Mouse (Mus musculus): ENCODE results near the gene Slc25a41. TPM values are rescaled to one million over a fixed set of nuclear protein-coding genes. Genes with fewer than 3 reads are reported as not detected.

Slc25a41 gene
- not detected in 2 replicates for polyA plus RNA-seq (2015; fragmentation: Nextera tagmentation; extraction: Ambion mirVana)

DNA sequence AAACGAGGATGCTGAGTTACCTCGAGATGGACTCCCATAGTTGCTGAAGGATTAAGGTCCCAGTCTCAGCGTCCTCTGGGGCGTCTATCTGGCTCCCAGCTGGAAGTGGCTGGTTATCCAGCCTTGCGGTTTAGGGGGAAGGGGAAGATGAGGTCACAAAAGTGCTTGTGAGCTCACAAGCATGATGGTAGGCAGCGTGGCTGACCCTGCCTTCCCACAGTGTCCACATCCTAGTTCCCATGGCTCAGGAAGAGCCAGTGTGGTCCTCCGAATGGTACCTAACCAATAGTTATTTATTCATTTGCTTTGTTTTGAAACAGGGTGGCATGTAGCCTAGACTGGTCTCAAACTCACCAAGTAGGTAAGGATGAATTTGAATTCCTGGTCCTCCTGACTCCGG lies at the start of gene Slc25a41:
TSS of gene Slc25a41 (minus strand) at position 101 of the 400 bp plus-strand sequence.
- Histone ChIP-seq H3K36me3 (peaks cover 5% of the 10 kb centered on the region; the same call in 1 of the 2 replicates), H3K27ac (replicated peaks) (no peak within 1 kb of the TSS), H3K9ac (no peak within 1 kb of the TSS), H3K27me3 (0 out of 2 replicates have a peak, but pooled peaks cover 6% of the 10 kb centered on the region), H3K4me3 (replicated peaks) (no peak within 1 kb of the TSS), H3K4me2 (replicated peaks) (no peak within 1 kb of the TSS), H3K9me3 (replicated peaks) (no peaks in the 10 kb centered on the region), H3K4me1 (no peaks in the 10 kb centered on the region)
- WGBS = 63% methylated on average over 8 of the region's 8 CpGs
- no peak for ATAC-seq (ENCODE audit: insufficient number of reproducible peaks, low FRiP score, low TSS enrichment, low read depth)

DNA sequence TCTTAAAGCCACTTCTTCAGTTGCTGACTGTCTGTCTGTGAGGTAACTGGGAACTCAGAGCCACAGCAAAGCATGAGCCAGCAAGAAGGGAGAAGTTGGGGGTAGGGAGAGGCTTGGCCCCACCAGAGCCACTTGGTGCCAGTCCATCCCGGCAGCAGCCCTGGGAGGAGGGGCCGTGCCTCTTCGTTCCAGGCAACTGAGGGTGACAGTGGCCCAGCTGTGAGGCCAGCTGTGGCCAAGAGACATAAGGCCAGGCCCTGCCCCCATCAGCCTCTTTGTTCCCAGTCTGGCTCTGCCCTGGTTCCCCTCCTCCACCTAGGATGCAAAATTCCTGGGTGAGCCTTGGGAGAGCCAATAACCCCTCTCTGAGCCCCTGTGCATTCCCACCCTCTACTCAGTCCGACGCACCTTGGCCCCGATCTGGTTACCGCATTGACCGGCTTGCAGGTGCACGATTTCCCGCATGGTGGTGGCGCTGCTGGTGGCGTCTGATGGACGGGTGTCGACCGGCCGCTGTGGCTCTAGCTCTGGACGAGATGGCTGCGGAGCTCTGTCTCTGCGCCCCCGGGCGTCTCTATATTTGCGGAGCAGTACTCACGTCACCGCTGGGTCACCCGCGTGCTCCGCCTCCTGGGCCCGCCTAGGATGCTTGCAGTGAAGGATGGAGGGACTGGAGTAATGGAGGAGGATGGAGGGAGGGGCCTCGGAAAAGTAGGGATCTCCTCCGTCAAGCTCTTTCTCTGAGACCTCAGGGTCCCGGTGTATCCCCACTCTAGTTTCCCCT lies 45.8 kb upstream of the Slc25a41 start, which contains the start of gene Tubb4a:
TSS of gene Tubb4a (minus strand) at position 734 of the 784 bp plus-strand sequence.
- Histone ChIP-seq H3K4me3 (replicated peaks) (peak within 1 kb of the TSS; percentile 34), H3K9me3 (replicated peaks) (no peaks in the 10 kb centered on the region), H3K9ac (no peak within 1 kb of the TSS; the same call in 1 of the 2 replicates), H3K4me1 (peaks cover 10% of the 10 kb centered on the region), H3K27ac (replicated peaks) (no peak within 1 kb of the TSS), H3K27me3 (peaks cover 20% of the 10 kb centered on the region), H3K4me2 (replicated peaks) (peak within 1 kb of the TSS; percentile 49), H3K36me3 (no peaks in the 10 kb centered on the region)
- WGBS = under 1% methylated on average over 31 of the region's 31 CpGs
- ATAC-seq (ENCODE audit: insufficient number of reproducible peaks, low FRiP score, low TSS enrichment, low read depth) = peak; percentile 20; the same call in 1 of the 2 replicates

DNA sequence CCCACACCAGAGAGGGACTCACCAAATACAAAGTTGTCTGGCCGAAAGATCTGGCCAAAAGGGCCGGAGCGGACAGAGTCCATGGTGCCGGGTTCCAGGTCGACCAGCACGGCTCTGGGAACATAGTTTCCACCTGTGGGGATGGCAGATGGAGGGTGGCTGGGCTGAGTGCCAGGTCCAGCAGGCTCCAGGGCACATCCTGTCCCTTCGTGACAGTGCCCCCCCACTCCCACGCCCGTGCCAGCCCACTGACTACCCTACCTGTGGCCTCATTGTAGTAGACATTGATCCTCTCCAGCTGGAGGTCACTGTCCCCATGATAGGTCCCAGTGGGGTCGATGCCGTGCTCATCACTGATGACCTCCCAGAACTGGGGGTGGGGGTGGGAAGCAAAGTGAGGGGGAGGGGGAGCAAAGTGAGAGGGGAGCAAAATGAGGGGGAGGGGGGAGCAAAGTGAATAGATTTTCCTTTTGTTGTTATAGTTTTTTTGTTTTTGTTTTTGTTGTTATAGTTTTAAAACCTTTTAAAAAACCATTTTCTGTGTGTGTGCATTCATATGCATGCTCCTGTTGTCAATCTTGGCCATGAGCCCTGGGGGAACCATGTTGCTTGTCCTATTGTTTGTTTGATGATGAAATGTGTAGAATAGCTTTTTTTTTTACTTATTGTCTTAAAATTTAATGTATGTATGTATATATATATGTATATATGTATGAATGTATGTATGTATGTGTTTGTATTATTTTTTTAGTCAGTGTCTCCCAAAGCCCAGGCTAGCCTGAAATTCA lies 44.7 kb upstream of the Slc25a41 start:
- no peak overlapping the region for H3K27ac ChIP-seq (replicated peaks)
- H3K4me2 ChIP-seq (replicated peaks) = no peak overlapping the region
- no peaks in the 10 kb centered on the region for H3K36me3 ChIP-seq
- H3K9me3 ChIP-seq (replicated peaks) = no peaks in the 10 kb centered on the region
- WGBS = 90% methylated on average over 11 of the region's 11 CpGs
- peaks cover 20% of the 10 kb centered on the region for H3K27me3 ChIP-seq
- peaks cover 10% of the 10 kb centered on the region for H3K4me1 ChIP-seq
- H3K4me3 ChIP-seq (replicated peaks) = no peak overlapping the region
- no peak for ATAC-seq (ENCODE audit: insufficient number of reproducible peaks, low FRiP score, low TSS enrichment, low read depth)
- no peak overlapping the region for H3K9ac ChIP-seq

DNA sequence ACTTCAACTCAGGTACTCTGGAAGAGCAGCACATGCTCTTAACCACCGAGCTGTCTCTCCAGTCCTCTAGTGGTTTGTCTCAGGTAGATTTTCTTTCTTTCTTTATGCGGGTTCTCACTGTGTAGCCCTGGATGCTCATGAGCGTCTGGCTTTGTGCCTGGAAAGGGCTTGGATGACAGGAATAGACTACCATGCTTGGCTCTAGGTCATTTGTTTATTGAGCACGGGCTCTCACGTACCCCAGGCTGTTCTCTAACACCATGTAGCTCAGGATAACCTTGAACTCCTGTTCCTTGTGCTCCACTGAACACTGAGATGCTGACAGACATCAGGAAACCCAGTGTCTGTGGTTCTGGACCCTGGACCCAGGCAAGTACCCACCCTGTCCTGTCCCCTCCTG lies 41.0 kb upstream of the Slc25a41 start:
- WGBS = 80% methylated on average over 5 of the region's 5 CpGs
- peaks cover 7% of the 10 kb centered on the region for H3K4me1 ChIP-seq
- no peak overlapping the region for H3K4me3 ChIP-seq (replicated peaks)
- no peak overlapping the region for H3K27ac ChIP-seq (replicated peaks)
- no peak overlapping the region for H3K9ac ChIP-seq
- no peak overlapping the region for H3K4me2 ChIP-seq (replicated peaks)
- no peaks in the 10 kb centered on the region for H3K9me3 ChIP-seq (replicated peaks)
- ATAC-seq (ENCODE audit: insufficient number of reproducible peaks, low FRiP score, low TSS enrichment, low read depth) = no peak
- no peaks in the 10 kb centered on the region for H3K36me3 ChIP-seq
- H3K27me3 ChIP-seq = peaks cover 9% of the 10 kb centered on the region

DNA sequence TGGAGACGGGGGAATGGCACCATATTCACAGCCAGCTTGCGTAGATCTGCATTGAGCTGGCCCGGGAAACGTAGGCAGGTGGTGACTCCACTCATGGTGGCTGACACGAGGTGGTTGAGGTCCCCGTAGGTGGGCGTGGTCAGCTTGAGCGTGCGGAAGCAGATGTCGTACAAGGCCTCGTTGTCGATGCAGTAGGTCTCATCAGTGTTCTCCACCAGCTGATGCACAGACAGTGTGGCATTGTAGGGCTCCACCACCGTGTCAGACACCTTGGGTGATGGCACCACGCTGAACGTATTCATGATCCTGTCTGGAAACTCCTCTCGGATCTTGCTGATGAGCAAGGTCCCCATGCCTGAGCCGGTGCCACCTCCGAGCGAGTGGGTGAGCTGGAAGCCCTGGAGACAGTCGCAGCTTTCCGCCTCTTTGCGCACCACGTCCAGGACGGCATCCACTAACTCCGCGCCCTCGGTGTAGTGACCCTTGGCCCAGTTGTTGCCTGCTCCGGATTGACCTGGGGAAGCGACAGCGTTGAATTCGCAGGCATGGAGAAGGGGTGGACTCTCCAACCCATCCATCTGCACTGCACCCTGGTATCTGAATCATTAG lies 39.9 kb upstream of the Slc25a41 start:
- H3K4me2 ChIP-seq (replicated peaks) = no peak overlapping the region
- WGBS = 92% methylated on average over 31 of the region's 31 CpGs
- H3K4me3 ChIP-seq (replicated peaks) = no peak overlapping the region
- H3K27me3 ChIP-seq = no peaks in the 10 kb centered on the region
- H3K9ac ChIP-seq = no peak overlapping the region
- H3K27ac ChIP-seq (replicated peaks) = no peak overlapping the region
- no peaks in the 10 kb centered on the region for H3K36me3 ChIP-seq
- ATAC-seq (ENCODE audit: insufficient number of reproducible peaks, low FRiP score, low TSS enrichment, low read depth) = no peak
- no peaks in the 10 kb centered on the region for H3K9me3 ChIP-seq (replicated peaks)
- H3K4me1 ChIP-seq = no peaks in the 10 kb centered on the region

DNA sequence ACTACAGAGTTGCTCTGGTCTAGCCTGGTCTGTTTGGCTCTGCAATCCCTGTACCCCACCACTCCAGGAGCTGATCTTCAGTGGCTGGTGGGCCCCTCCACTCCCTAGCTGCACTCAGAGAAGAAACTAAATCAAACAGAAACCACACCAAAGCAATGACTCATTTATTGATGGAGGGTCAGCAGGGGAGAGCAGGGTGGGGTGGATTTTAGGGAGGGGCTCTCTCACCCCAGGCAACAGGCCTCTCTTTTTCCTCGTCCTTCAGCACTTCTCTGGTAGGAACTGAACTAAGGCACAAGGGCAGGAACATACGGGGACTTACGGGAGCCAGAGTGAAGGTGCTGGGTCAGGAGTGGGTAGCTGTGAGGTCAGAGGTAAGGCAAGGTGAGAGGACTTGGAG lies 38.5 kb upstream of the Slc25a41 start:
- H3K9ac ChIP-seq = no peak overlapping the region
- H3K4me2 ChIP-seq (replicated peaks) = no peak overlapping the region
- no peak overlapping the region for H3K27ac ChIP-seq (replicated peaks)
- no peaks in the 10 kb centered on the region for H3K27me3 ChIP-seq
- no peaks in the 10 kb centered on the region for H3K9me3 ChIP-seq (replicated peaks)
- H3K4me1 ChIP-seq = no peaks in the 10 kb centered on the region
- 59% methylated on average over 3 of the region's 3 CpGs for whole genome bisulfite sequencing
- H3K36me3 ChIP-seq = no peaks in the 10 kb centered on the region
- no peak for ATAC-seq (ENCODE audit: insufficient number of reproducible peaks, low FRiP score, low TSS enrichment, low read depth)
- no peak overlapping the region for H3K4me3 ChIP-seq (replicated peaks)

GRCm38 (mm10) chr17:57078336-57078735 lies 36.9 kb upstream of the Slc25a41 start, which contains the start of gene Dennd1c:
Dennd1c (minus strand) TSS chr17:57078514.
- no peak within 1 kb of the TSS for H3K4me2 ChIP-seq (replicated peaks)
- H3K4me1 ChIP-seq = no peaks in the 10 kb centered on the region
- WGBS = 37% methylated on average over 6 of the region's 6 CpGs
- no peak within 1 kb of the TSS for H3K9ac ChIP-seq
- H3K36me3 ChIP-seq = no peaks in the 10 kb centered on the region
- H3K27ac ChIP-seq (replicated peaks) = no peak within 1 kb of the TSS
- no peaks in the 10 kb centered on the region for H3K27me3 ChIP-seq
- ATAC-seq (ENCODE audit: insufficient number of reproducible peaks, low FRiP score, low TSS enrichment, low read depth) = no peak
- H3K9me3 ChIP-seq (replicated peaks) = no peaks in the 10 kb centered on the region
- H3K4me3 ChIP-seq (replicated peaks) = no peak within 1 kb of the TSS

GRCm38 (mm10) chr17:57076916-57077315 lies 35.5 kb upstream of the Slc25a41 start:
- H3K9ac ChIP-seq = no peak overlapping the region
- no peaks in the 10 kb centered on the region for H3K4me1 ChIP-seq
- WGBS = 36% methylated on average over 3 of the region's 3 CpGs
- no peaks in the 10 kb centered on the region for H3K9me3 ChIP-seq (replicated peaks)
- ATAC-seq (ENCODE audit: insufficient number of reproducible peaks, low FRiP score, low TSS enrichment, low read depth) = no peak
- no peak overlapping the region for H3K27ac ChIP-seq (replicated peaks)
- H3K27me3 ChIP-seq = no peaks in the 10 kb centered on the region
- H3K36me3 ChIP-seq = no peaks in the 10 kb centered on the region
- H3K4me2 ChIP-seq (replicated peaks) = no peak overlapping the region
- H3K4me3 ChIP-seq (replicated peaks) = no peak overlapping the region

GRCm38 (mm10) chr17:57070699-57071098 lies 29.2 kb upstream of the Slc25a41 start:
- Histone ChIP-seq H3K4me2 (replicated peaks) (peak overlapping the region; percentile 25; the same call in 1 of the 2 replicates), H3K9me3 (replicated peaks) (no peaks in the 10 kb centered on the region), H3K27ac (replicated peaks) (no peak overlapping the region), H3K9ac (no peak overlapping the region), H3K36me3 (no peaks in the 10 kb centered on the region), H3K4me3 (replicated peaks) (no peak overlapping the region), H3K4me1 (peaks cover 2% of the 10 kb centered on the region; the same call in 1 of the 2 replicates), H3K27me3 (peaks cover 8% of the 10 kb centered on the region; the same call in 1 of the 2 replicates)
- WGBS = 3% methylated on average over 11 of the region's 11 CpGs
- ATAC-seq (ENCODE audit: insufficient number of reproducible peaks, low FRiP score, low TSS enrichment, low read depth) = no peak; the same call in 1 of the 2 replicates

DNA sequence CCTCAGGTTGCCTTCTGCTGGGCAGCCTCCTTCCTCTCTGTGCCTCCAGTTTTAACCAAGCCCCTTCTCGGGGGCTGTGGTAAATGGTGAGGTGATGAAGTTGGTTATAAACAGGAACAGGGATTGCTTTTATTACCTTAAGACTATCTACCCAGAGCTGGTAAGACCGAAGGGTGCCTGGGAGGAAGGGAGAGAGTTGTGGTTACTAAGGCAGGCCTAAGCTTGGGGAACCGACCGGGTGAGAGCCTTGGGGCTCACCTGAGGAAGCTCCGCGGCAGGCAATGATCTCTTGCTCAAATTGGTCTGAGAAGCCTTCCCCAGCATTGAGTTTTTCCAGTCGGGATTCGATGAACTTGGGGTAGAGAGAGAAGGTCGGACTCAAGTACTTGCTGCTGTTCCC lies 28.8 kb upstream of the Slc25a41 start:
- WGBS = 17% methylated on average over 9 of the region's 9 CpGs
- H3K27me3 ChIP-seq = peaks cover 11% of the 10 kb centered on the region

GRCm38 (mm10) chr17:57066908-57067307 lies 25.5 kb upstream of the Slc25a41 start:
- no peak overlapping the region for H3K9ac ChIP-seq
- H3K27ac ChIP-seq (replicated peaks) = no peak overlapping the region
- H3K4me1 ChIP-seq = peaks cover 4% of the 10 kb centered on the region
- H3K9me3 ChIP-seq (replicated peaks) = no peaks in the 10 kb centered on the region
- 67% methylated on average over 5 of the region's 5 CpGs for WGBS
- peaks cover 36% of the 10 kb centered on the region for H3K27me3 ChIP-seq
- no peak overlapping the region for H3K4me2 ChIP-seq (replicated peaks)
- no peak overlapping the region for H3K4me3 ChIP-seq (replicated peaks)
- no peaks in the 10 kb centered on the region for H3K36me3 ChIP-seq
- no peak for ATAC-seq (ENCODE audit: insufficient number of reproducible peaks, low FRiP score, low TSS enrichment, low read depth)

More for the DNA sequence above, 28.8 kb upstream of the Slc25a41 start:
- Histone ChIP-seq H3K27ac (replicated peaks) (no peak overlapping the region), H3K9me3 (replicated peaks) (no peaks in the 10 kb centered on the region), H3K36me3 (no peaks in the 10 kb centered on the region), H3K4me1 (peaks cover 2% of the 10 kb centered on the region; the same call in 1 of the 2 replicates), H3K4me2 (replicated peaks) (peak overlapping the region; percentile 25; the same call in 1 of the 2 replicates), H3K9ac (no peak overlapping the region), H3K4me3 (replicated peaks) (no peak overlapping the region)
- ATAC-seq (ENCODE audit: insufficient number of reproducible peaks, low FRiP score, low TSS enrichment, low read depth) = no peak

Measured in embryonic facial prominence, embryonic 15.5 days (tissue).